Mouse (Mus musculus): ENCODE measurements around the gene Tsn.

The Tsn gene

GRCm38 (mm10) chr1:118311622-118312326, at the start of gene Tsn:
Gene Tsn (minus strand): TSS chr1:118311739.
- DNase-seq (ENCODE audit: low spot score in 2 of 2) = no peak

GRCm38 (mm10) chr1:118359071-118359761, 47.7 kb upstream of the Tsn start:
- no peak for DNase-seq (ENCODE audit: low spot score in 2 of 2)

DNA sequence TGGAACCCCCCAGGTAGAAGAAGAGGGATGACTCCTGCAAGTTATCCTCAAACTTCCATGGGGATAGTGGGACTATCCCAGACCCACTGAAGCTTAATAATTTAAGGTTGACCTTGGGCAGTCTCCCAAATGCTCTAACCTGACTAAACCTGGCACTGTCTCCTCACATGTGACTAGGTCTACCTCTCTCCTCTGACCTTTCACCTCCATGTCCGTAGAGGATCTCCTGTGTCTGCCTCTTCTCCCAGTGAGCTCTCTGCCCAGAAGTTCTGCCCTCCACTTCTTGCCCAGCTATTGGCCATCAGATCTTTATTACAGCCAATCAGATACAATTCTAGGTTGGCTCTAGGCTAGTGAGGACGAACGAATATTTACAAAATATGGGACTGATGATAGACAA, 38.4 kb upstream of the Tsn start:
- DNase-seq (ENCODE audit: low spot score in 2 of 2) = no peak

DNA sequence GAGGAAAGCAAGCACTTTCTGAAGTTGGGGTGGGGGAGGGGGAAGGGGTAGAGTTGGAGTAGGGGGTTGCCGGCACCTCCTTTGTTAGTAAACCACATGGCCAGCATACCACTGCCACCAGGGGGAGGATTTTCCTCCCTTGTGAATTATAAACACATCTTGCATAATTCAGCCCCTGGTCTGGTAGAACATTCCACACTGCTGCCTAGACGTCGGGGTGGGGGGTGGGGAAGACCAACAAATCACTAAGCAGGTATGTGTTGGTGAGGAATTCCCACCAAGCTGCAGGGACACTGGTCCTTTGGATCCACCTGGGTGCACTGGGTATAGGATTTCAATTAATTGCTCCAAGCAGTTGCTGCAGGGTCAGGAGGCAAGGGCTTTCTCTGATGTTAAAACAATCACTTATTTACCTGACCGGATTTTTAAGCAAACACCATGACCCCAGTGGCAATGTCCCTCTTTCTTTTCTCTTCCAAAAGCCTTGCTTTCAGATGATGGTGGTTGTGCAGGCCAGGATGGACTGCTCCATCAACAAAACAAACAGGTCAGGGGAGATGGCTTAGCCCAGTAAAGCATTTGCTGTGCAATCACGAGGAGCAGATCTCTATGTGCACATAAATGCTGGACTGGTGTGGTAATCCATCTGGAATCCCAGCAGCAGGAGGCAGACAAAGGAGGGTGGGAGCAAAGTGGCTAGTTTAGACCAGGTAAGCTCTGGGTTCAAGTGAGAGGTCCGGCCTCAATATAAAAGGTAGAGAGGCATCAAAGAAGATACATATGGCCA, 32.3 kb upstream of the Tsn start:
- no peak for DNase-seq (ENCODE audit: low spot score in 2 of 2)

DNA sequence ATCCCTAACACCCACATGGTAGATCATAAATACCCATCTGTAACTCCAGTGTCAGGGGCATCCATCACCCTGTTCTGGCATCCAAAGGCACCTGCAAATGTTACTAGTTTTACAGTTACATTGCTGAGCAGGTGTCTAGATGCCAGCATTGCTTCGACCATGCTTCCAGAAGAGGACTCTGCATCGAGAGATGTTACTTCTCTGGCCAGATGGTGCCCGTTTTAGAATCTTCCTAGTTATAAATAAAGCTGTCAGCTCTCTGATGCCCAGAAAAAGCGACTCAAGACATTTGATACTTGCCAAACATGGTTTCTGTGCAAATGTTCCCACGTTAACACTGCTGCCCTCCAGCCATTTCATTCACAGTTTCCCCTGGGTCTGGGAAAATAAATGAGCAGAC, 26.4 kb upstream of the Tsn start:
- no peak for DNase-seq (ENCODE audit: low spot score in 2 of 2)

DNA sequence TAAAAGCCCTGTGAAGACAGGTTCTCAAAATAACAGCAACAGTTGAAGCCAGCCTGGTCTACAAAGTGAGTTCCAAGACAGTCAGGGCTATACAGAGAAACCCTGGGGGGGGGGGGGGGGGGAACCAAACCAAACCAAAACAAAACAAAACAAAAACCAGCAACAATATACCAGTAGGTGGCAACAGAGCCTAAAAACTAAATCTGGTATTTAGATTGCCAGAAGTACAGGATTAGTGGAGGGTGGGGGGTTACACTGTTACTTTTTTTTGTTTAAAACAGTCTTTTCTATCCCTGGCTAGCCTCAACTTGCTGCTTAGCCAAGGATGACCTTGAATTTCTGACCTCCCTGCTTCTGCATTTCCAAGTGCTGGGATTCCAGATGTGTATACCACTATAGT, 24.3 kb upstream of the Tsn start:
- DNase-seq (ENCODE audit: low spot score in 2 of 2) = no peak

GRCm38 (mm10) chr1:118334749-118335713, 23.5 kb upstream of the Tsn start:
- no peak for DNase-seq (ENCODE audit: low spot score in 2 of 2)

DNA sequence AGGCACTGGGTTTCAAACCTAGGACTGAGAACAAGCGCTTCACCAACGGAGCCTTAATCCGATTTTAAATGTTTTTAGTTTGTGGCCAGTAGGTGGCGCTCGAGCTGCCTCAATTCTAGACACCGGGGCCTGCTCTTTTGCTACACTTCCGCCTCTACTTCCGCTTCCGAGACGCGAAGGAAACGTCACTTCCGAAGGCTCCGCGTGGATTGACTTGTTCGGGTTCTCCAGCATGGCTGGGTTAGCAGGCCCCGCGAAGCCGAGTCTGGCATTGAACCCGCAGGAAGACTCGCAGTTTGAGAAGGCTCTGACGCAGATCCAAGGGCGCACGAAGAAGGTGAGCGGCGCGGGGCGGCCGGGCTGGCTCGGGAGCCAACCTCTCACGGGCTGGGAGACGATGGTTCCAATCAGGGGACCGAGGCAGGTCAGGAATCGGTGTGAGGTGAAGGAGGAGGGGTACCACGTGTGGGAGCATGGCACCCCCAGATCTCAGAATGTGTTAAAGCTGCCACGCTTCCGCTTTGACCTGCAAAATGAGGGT, 10.2 kb upstream of the Tsn start, which contains the start of gene Nifk:
Nifk (plus strand) TSS at position 179 of the 541 bp plus-strand sequence.
- DNase-seq (ENCODE audit: low spot score in 2 of 2) = peak; percentile 91 to 94

DNA sequence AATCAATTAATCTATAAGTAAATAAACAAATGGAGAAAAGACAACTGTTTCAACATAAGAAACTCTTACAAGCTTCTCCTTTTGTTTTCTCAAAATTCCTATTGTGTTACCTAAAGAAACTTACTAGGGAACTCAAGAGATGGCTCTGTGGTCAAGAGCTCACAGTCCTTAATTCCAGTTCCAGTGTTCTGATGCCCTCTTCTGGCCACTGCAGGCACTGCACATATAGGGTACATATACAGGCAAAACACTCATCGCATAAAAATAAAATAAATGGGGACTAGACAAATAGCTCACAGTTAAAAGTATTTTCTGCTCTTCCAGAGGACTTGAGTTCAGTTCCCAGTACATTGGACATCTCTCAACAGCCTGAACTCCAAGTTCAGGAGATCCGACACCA, 9.2 kb upstream of the Tsn start:
- peak; percentile 39 to 57 for DNase-seq (ENCODE audit: low spot score in 2 of 2)

GRCm38 (mm10) chr1:118310780-118311621, 538 bp downstream of the Tsn start:
- peak; percentile 83 to 87 for DNase-seq (ENCODE audit: low spot score in 2 of 2)

GRCm38 (mm10) chr1:118297719-118298118, 13.8 kb downstream of the Tsn start:
- DNase-seq (ENCODE audit: low spot score in 2 of 2) = no peak

DNA sequence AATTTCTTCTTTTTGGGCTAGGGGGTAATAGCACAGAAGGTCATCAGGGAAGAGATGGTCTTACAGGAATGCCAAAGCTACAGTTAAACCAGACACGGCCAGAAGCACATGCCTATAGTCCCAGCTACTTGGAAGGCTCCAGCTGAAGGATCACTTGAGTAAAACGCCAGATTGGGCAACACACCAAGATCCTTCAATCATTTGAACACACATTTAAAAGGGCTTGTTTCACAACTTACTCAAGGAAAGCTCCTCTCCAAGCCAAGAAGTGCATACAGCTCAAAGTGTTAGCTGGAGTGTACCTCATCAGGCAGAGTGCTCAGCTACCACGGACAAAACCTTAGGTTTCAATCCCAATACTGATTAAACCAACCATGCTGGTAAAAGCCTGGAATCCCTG, 14.9 kb downstream of the Tsn start:
- DNase-seq (ENCODE audit: low spot score in 2 of 2) = no peak

DNA sequence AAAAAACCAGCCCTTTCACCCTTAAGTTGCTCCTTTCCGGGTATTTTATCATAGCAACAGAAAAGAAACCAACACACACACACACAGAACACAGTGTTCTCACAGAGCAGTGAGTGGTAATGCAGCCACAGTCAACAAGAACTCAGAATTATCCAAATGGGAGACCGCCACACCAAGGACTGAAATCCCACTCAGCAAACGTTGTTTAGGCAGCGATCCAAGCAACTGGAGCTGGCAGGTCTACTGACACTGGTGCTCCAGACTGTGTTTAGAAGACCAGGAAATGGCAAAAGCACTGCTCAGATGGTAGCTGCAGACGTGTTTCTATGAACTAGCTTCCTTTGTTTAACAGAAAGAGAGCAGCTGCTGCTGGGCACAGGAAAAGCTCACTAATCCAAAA, 16.7 kb downstream of the Tsn start:
- DNase-seq (ENCODE audit: low spot score in 2 of 2) = no peak

- no peak for DNase-seq (ENCODE audit: low spot score in 2 of 2)
Observed at GRCm38 (mm10) chr1:118294192-118294591, 17.3 kb downstream of the Tsn start.

GRCm38 (mm10) chr1:118292291-118292690, 19.2 kb downstream of the Tsn start:
- DNase-seq (ENCODE audit: low spot score in 2 of 2) = no peak

DNA sequence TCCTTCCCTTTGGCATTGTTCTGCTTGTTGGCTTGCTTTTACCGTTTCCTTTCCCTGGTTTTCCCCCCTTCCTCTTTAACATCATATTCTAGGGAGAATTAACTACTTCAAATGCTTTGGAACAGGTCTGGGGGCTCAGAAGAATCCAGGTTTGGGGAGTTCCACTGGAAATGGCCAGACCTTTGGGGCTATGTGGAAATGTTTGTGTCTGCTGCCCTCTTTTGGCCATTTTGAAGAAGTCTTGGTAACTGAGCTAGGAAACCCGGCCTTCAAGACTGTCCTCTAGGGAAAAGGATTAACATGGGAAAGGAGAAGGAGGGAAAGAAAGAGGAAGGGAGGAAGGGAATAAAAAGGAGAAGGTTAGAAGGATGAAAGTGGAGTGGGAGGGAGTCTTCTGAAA, 36.4 kb downstream of the Tsn start:
- DNase-seq (ENCODE audit: low spot score in 2 of 2) = no peak

DNA sequence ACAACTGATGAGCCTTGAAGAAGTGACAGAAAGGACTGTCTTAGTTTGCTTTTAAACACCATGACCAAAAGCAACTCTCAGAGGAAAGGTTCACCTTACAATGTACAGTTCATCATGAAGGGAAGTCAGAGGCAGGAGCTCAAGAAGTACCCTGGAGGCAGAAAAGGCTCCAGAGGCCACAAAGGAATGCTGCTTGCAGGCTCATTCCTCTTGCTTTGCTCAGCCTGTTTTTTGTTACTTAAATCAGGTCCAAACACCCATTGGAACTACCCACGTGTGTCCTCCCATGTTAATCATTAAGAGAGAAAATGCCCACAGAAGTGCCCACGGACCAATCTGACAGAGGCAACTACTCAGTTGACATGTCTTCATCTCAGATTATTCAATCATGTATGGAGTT, 59.6 kb downstream of the Tsn start:
- no peak for DNase-seq (ENCODE audit: low spot score in 2 of 2)

All from natural killer cell, adult 2 months (primary cell).